Mouse (Mus musculus) intestine, embryonic 15.5 days (tissue): ENCODE measurements around the gene Dad1. TPM values are rescaled to one million over a fixed set of nuclear protein-coding genes. Genes with fewer than 3 reads are reported as not detected.
"Not testable (repeated sequence)": the region's sequence is repeated elsewhere in the genome, so short reads cannot be mapped to it uniquely, and the experiment has no call there.

Source experiments
- ATAC-seq: fragments of 200-750 bp; cut with Nextera tagmentation; 2 replicates; pipeline ENCODE4 v1.8.0; 2017; ENCODE audit warnings: moderate TSS enrichment, moderate library complexity
- H3K27ac ChIP-seq: fragments of 300-500 bp; sonication (generic); 2 replicates; pipeline ENCODE4 v1.5.1; 2015; ENCODE audit warnings: mild to moderate bottlenecking, inconsistent platforms
- H3K27me3 ChIP-seq: fragments of 300-500 bp; sonication (generic); replicated peaks from 2 replicates; pipeline ENCODE4 v1.6.1; 2015; ENCODE audit warnings: inconsistent platforms
- H3K36me3 ChIP-seq: fragments of 300-500 bp; sonication (generic); 2 replicates; pipeline ENCODE4 v1.6.1; 2015; ENCODE audit warnings: inconsistent platforms
- H3K4me1 ChIP-seq: fragments of 300-500 bp; sonication (generic); replicated peaks from 2 replicates; pipeline ENCODE4 v1.6.1; 2015; ENCODE audit warnings: inconsistent platforms
- H3K4me2 ChIP-seq: fragments of 300-500 bp; sonication (generic); replicated peaks from 2 replicates; pipeline ENCODE4 v1.6.1; 2015; ENCODE audit warnings: mild to moderate bottlenecking, inconsistent platforms
- H3K4me3 ChIP-seq: fragments of 300-500 bp; sonication (generic); replicated peaks from 2 replicates; pipeline ENCODE4 v1.5.1; 2015; ENCODE audit warnings: inconsistent platforms
- H3K9ac ChIP-seq: fragments of 300-500 bp; sonication (generic); 2 replicates; pipeline ENCODE4 v1.6.1; 2015; ENCODE audit warnings: inconsistent platforms
- H3K9me3 ChIP-seq: fragments of 300-500 bp; sonication (generic); 2 replicates; pipeline ENCODE4 v1.6.1; 2016; ENCODE audit warnings: inconsistent platforms
- WGBS: fragments of 180-500 bp; shearing (Covaris S2); methylation state at CpG from one replicate; pipeline ENCODE4 v1.1.7; 2015; 5-methylcytosine and 5-hydroxymethylcytosine counted together
- polyA plus RNA-seq: library from polyadenylated mRNA; unstranded; fragments of >200 nt; fragmentation: Nextera tagmentation; extraction: Ambion mirVana; gene quantifications from 2 replicates; pipeline ENCODE4 v1.2.1, GENCODE M21; 2015

Dad1 gene
- polyA plus RNA-seq, 1 experiment from 2014 or later = 450 TPM

DNA sequence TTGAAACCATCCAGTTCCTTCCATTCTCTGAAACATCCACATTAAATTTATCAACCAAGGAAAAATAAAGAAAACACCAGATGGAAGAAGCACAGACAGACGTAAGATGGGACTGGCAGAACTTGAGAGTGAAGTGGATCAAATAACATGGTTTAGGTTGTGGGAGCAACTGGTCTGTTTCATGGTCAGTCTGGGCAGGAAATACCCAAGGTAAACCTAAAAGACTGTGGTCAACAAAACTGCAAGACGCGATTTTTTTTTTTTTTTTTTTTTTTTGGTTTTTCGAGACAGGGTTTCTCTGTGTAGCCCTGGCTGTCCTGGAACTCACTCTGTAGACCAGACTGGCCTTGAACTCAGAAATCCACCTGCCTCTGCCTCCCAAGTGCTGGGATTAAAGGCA, 24.1 kb downstream of the Dad1 start:
- H3K9ac ChIP-seq, H3K4me2 ChIP-seq, H3K9me3 ChIP-seq, H3K36me3 ChIP-seq, ATAC-seq, H3K27me3 ChIP-seq, H3K4me3 ChIP-seq, H3K27ac ChIP-seq: not testable (repeated sequence)
- WGBS = 92% methylated on average over 3 of the region's 4 CpGs
- H3K4me1 ChIP-seq = peaks cover 44% of the 10 kb centered on the region

DNA sequence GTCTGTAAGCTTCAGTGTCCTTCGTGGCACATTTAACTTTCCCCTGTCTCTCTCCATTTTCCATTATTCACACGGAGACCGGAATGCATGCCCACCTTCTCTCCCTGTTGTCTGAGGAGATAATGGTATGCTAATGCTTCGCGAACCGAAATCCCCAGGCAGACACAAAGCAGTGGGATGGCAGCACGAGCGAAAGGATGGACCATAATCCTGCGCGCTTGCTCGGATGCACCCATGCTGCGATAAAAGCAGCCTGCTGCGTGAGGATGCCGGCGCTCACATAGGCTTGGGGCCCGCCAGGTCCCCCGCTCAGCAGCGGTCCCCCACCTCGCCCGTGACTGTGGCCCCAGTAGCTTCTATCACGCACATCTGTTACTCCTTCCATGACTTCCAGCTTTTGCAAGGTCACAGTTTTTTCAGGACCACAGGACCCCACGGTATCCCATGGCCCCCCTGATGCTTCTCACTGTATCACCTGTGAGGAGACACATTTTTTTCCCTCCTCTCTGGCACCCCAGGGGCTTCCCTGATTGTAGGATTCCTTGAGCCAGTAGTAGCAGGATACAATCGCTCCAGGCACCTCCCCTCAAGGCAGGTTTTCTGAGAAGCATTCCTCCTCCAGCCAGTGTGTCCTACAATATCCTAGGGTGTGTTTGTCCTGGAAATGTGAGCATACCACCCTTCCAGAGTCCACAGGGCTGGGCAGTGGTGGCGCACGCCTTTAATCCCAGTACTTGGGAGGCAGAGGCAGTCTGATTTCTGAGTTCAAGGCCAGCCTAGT, 24.8 kb downstream of the Dad1 start:
- H3K4me1 ChIP-seq = peaks cover 49% of the 10 kb centered on the region
- no peaks in the 10 kb centered on the region for H3K36me3 ChIP-seq

DNA sequence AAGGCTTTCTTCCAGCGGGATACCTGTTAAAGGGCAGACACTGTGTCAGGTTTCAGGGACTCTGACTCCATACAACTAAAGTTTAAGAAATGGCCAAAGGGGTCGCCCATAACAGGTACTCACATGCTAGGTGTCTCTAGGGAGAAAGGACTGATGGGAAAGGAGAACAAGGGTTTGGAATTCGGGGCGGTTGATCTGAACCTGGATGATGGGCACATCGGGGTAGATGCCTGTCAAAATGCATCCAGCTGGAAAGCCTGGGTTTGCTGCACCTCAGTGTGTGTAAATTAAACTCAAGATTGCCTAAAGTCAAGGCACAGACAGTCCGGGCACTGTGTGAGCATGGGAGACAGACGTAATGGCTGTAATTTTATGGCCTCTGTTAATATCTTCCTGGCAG, 25.4 kb downstream of the Dad1 start:
- Histone ChIP-seq H3K4me2 (peak overlapping the region; percentile 67), H3K9ac (no peak overlapping the region; the same call in 1 of the 2 replicates), H3K4me3 (0 out of 2 replicates have a peak overlapping the region, but pooled peaks have one; percentile 29), H3K36me3 (no peaks in the 10 kb centered on the region), H3K27me3 (no peaks in the 10 kb centered on the region), H3K4me1 (peaks cover 46% of the 10 kb centered on the region), H3K27ac (no peak overlapping the region), H3K9me3 (no peaks in the 10 kb centered on the region)
- 22% methylated on average over 7 of the region's 7 CpGs for WGBS
- ATAC-seq = no peak

More for the DNA sequence above, 24.8 kb downstream of the Dad1 start:
- Histone ChIP-seq H3K9me3 (no peaks in the 10 kb centered on the region), H3K27me3 (no peaks in the 10 kb centered on the region), H3K27ac (no peak overlapping the region), H3K9ac (0 out of 2 replicates have a peak overlapping the region, but pooled peaks have one; percentile 9), H3K4me2 (peak overlapping the region; percentile 35), H3K4me3 (no peak overlapping the region)
- no peak for ATAC-seq
- WGBS = 30% methylated on average over 25 of the region's 25 CpGs

DNA sequence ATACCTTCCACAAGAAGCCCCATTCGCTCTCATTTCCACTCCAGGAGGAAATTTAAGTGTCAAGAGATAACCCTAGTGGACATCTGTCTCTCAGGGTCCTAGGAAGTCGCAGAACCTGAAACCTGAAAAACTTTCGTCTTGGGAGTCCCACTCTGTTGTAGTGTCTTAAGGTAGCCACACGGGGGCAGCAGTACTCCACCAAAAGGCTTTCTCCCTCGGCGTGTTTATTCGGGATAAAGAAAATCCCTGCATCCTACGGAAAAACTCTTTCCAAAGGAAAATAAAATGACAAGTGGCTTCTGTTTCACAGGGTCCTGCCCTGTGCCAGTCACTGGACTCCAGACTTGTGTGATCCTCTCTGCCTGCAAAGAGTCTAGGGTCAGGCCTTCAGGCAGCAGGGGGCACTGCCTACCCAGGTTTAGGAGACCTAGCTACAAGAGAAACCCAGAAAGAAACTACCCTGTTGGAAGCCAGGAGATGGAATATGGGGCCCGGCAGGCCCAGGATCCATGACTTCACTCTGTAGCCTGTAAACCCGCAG, 25.9 kb downstream of the Dad1 start:
- peak; percentile 50 for ATAC-seq
- Histone ChIP-seq H3K36me3 (no peaks in the 10 kb centered on the region), H3K27me3 (no peaks in the 10 kb centered on the region), H3K9ac (peak overlapping the region; percentile 21), H3K4me1 (peaks cover 41% of the 10 kb centered on the region), H3K9me3 (no peaks in the 10 kb centered on the region), H3K27ac (peak overlapping the region; percentile 62), H3K4me2 (peak overlapping the region; percentile 67), H3K4me3 (peak overlapping the region; percentile 29)
- WGBS = under 1% methylated on average over 10 of the region's 10 CpGs

DNA sequence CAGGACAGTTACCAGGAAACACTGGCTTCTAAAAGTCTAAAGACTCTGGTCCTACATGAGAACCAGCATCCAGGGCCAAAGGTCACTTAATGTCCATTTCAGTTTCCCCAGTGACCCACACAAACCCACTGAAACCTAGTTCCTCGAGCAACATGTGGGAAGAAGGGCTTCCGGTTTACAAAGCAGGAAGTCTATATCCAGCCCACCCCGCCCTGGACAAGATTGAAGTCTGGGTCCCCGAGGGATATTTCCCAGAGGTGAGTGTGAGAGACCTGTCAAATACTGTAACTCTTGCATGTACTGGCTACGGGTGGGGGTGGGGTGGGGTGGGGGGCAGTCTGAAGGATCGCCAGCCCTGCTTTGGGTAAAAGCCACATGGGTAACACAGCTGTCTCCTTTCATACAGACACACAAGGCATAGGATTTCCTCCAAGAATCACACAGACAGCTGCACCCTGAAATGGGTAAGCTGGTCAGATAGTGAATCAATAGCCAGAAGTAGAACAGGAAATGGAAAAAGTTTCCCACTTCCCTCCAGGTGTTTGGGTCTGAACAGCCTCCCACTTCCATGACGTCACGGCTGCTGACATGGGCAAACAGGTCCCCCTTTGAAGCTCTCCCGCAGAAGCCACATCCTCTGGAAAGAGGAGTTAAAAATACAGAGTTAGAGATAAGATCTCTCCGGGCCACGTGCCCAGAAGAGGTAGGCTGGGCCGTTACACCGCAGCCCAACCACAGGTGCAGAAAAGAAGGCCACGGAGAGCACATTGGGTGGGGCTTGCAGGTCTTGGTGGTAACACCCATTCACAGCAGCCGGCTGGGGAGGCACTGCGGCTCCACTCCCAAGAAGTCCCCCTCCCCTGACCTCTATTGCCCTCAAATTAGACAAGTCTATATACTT, 26.7 kb downstream of the Dad1 start:
- H3K9ac ChIP-seq = no peak overlapping the region
- 19% methylated on average over 16 of the region's 16 CpGs for WGBS

DNA sequence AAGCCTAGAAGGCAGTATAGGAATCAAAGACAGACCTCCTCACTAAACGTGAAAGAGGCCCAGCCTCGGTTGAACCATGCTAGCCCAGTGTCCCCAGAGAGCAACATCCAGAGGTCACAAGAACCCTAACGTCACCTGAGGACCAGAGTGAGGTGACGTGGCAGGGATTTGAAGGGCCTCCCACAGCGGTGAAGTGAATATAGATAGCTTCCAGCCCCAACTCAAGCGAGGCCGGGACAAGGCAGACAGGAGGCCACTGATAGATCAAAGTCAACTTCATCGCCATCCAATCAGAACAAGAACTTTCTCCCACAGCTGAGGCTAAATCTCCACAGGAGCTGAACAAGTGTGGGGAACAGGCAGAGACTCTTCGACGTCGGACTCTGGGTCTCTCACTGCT, 28.2 kb downstream of the Dad1 start:
- Histone ChIP-seq H3K27ac (no peak overlapping the region), H3K4me2 (no peak overlapping the region), H3K4me3 (no peak overlapping the region), H3K27me3 (no peaks in the 10 kb centered on the region), H3K36me3 (no peaks in the 10 kb centered on the region), H3K9ac (no peak overlapping the region), H3K9me3 (no peaks in the 10 kb centered on the region), H3K4me1 (peaks cover 32% of the 10 kb centered on the region)
- no peak for ATAC-seq
- WGBS = 87% methylated on average over 11 of the region's 11 CpGs

More for the DNA sequence above, 26.7 kb downstream of the Dad1 start:
- H3K9me3 ChIP-seq = no peaks in the 10 kb centered on the region
- peak overlapping the region; percentile 67 for H3K4me2 ChIP-seq
- H3K27me3 ChIP-seq = no peaks in the 10 kb centered on the region
- H3K4me1 ChIP-seq = peaks cover 38% of the 10 kb centered on the region
- H3K4me3 ChIP-seq = peak overlapping the region; percentile 10; the same call in 1 of the 2 replicates
- H3K36me3 ChIP-seq = no peaks in the 10 kb centered on the region
- peak overlapping the region; percentile 62 for H3K27ac ChIP-seq
- peak; percentile 69 for ATAC-seq

DNA sequence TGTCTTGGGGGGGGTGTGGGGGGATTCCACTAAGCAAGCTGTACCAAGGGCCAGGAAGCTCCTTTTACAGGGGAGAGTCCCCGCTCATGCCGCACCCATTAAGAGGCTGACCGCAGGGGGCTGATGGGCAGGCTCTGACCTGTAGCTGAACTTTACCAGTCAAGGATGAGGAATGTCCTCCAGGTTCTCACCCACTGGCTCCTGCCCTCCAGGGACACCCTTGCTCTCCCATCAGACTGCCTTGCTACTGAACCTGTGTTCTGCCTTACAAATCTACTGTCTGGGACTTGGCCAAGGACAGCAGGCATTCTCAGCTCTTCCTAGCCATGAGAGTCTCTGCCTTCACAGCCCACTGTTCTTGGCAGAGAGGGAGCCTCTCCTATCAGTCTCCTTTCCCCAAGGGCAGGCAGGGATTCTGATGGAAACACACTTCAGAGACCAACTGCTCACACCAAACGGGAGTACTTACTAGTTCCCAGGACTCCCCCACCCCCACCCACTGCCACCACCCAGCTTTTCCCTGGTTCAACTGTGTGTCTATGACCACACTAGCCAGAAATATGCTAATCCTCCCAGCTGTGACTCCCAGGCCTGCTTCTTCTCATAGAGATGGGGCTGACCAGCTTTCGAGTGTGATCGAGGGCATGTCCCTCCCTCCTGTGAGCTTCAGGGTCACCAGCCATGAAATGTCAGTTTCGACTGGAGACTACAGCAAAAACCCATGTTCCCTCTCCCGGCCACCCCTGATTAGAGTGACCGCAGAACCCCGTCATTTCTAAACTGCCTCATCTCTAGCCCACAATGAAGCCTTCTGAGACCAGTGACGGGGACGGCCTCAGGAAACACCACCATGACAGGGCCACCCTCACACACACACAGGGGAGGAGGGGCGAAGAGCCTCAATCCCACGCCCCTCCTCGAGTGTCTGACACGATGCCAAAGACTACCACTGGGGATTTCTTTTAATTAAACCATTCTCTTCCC, 29.1 kb downstream of the Dad1 start:
- 53% methylated on average over 16 of the region's 16 CpGs for WGBS

DNA sequence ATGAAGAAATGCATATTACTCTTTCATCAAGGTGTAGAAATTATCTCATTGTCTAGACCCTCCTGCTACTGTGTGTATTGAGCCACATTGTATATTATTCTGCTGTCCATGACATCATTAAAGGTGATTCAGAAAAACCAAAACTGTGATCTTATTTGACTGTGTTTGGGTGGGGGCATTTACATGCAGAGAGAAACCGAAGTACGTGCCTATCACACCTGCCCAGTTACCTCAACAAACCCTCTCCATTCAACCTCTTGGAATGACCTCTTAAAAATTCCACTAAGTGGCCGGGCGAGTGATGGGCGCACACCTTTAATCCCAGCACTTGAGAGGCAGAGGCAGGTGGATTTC, 29.9 kb downstream of the Dad1 start:
- no peak overlapping the region for H3K27ac ChIP-seq
- ATAC-seq = no peak
- peaks cover 31% of the 10 kb centered on the region for H3K4me1 ChIP-seq
- WGBS = 81% methylated on average over 5 of the region's 5 CpGs
- H3K4me3 ChIP-seq = no peak overlapping the region
- no peak overlapping the region for H3K4me2 ChIP-seq
- H3K36me3 ChIP-seq = no peaks in the 10 kb centered on the region
- H3K9ac ChIP-seq = no peak overlapping the region
- no peaks in the 10 kb centered on the region for H3K27me3 ChIP-seq
- no peaks in the 10 kb centered on the region for H3K9me3 ChIP-seq

More for the DNA sequence above, 29.1 kb downstream of the Dad1 start:
- Histone ChIP-seq H3K27me3 (no peaks in the 10 kb centered on the region), H3K4me1 (peaks cover 30% of the 10 kb centered on the region), H3K27ac (no peak overlapping the region), H3K4me2 (no peak overlapping the region), H3K9me3 (no peaks in the 10 kb centered on the region), H3K36me3 (no peaks in the 10 kb centered on the region), H3K4me3 (no peak overlapping the region), H3K9ac (no peak overlapping the region)
- ATAC-seq = no peak

DNA sequence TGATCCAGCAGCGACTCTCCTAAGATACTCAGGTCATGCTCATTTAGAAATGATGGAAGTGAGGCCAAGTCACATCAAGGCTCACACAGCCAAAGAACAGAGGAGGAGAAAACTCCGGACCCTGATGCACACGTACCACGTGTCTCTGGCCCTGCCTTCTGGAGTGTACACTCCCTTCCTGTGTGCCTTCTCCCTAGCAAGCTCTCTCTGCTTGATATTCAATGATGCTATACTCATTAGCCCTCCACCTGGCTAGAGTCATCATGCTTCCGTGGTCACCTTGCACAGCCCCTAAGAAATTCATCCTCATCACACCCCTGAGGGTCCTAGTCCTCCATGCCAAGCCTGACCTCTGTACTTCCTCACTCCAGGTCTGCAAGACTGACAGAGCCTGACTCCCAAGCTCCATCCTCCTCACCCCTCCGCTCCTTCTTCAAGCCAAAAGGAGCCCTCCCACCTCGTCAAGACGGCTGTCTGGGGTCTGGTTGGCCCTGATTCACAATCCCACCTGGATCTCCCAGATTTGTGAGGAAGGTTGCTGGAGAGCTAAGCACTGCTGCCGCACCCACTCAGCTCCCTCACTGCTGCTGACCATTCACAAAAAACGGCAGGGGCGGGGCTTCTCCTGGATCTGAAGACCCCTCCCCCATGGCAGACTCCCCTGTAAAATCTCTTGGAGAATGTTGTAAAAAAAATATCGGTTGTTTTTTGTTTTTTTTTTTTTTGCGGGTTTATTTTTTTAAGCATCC, 30.4 kb downstream of the Dad1 start:
- Histone ChIP-seq H3K4me1 (peaks cover 32% of the 10 kb centered on the region), H3K4me3 (no peak overlapping the region), H3K27me3 (no peaks in the 10 kb centered on the region), H3K9ac (no peak overlapping the region), H3K4me2 (no peak overlapping the region), H3K27ac (no peak overlapping the region), H3K9me3 (no peaks in the 10 kb centered on the region), H3K36me3 (no peaks in the 10 kb centered on the region)
- no peak for ATAC-seq
- WGBS = 56% methylated on average over 13 of the region's 13 CpGs

DNA sequence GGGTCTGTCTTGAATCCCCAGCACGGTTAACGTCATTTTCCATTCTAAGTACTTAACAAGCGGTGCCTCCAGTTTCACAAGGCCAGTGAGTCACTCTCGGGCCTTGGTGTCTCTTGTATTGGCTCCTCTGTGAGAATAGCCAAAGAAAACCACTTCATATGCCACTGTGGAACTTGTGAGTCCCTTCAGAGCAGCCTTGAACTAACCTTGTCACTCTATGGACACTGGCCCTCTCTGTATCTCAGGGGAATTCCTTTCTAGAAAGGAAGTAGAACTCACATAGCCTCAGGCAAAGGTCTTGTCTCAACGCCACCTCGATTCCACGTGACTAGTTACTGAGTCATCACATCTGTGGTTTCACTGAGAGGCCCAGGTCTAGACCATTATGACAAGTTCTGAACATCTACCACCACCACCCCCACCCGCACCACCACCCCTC, 31.6 kb downstream of the Dad1 start:
- no peak overlapping the region for H3K4me3 ChIP-seq
- WGBS = 84% methylated on average over 8 of the region's 8 CpGs

DNA sequence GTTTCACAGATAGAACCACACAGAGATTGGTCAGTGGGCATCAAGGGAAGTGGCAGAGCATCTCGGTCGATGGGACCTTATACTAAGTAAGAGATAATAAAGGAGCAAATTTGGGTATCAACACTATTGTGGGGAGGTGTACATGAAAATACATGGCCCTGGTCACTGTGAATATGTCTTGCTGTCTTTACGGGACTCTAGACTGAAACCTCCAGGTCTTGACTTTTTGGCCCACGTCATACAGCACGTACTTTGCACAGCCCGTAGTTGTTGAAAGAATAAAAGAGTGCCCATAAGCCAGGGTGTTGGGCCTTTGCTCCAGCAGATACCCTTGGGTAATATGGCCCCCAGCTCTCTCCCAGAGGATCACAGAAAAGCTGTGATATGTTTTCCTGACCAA, 32.3 kb downstream of the Dad1 start:
- ATAC-seq = no peak

More for the DNA sequence above, 31.6 kb downstream of the Dad1 start:
- ATAC-seq = peak; percentile 18; the same call in 1 of the 2 replicates
- H3K4me2 ChIP-seq = no peak overlapping the region
- no peak overlapping the region for H3K27ac ChIP-seq
- H3K9me3 ChIP-seq = no peaks in the 10 kb centered on the region
- H3K27me3 ChIP-seq = no peaks in the 10 kb centered on the region
- H3K4me1 ChIP-seq = peaks cover 27% of the 10 kb centered on the region
- no peaks in the 10 kb centered on the region for H3K36me3 ChIP-seq
- no peak overlapping the region for H3K9ac ChIP-seq

More for the DNA sequence above, 32.3 kb downstream of the Dad1 start:
- Histone ChIP-seq H3K4me3 (no peak overlapping the region), H3K27ac (no peak overlapping the region), H3K27me3 (no peaks in the 10 kb centered on the region), H3K4me2 (no peak overlapping the region), H3K9me3 (no peaks in the 10 kb centered on the region), H3K36me3 (no peaks in the 10 kb centered on the region), H3K9ac (no peak overlapping the region), H3K4me1 (peaks cover 21% of the 10 kb centered on the region)
- 97% methylated on average over 6 of the region's 6 CpGs for WGBS
